Mouse (Mus musculus) midbrain, embryonic 16.5 days (tissue): ENCODE measurements at regions not wholly inside any gene's neighbourhood (a gene's known extent, or its start where the extent isn't known, plus 50 kb on each side); places are given as distances from the start of the nearest gene placed in this dataset.

Source experiments
- ATAC-seq: fragments of 200-750 bp; cut with Nextera tagmentation; 2 replicates; pipeline ENCODE4 v1.8.0; 2017; ENCODE audit warnings: moderate TSS enrichment
- H3K27ac ChIP-seq: fragments of 300-500 bp; sonication (generic); 2 replicates; pipeline ENCODE4 v1.5.1; 2014; ENCODE audit warnings: mild to moderate bottlenecking, low read length, mixed read lengths
- H3K27me3 ChIP-seq: fragments of 300-500 bp; sonication (generic); 2 replicates; pipeline ENCODE4 v1.6.1; 2014; ENCODE audit warnings: low read depth, low read length, mixed read lengths; ENCODE audit not compliant: control insufficient read depth, insufficient read depth
- H3K36me3 ChIP-seq: fragments of 300-500 bp; sonication (generic); 2 replicates; pipeline ENCODE4 v1.6.1; 2014; ENCODE audit warnings: mild to moderate bottlenecking, low read length, moderate library complexity, mixed read lengths; ENCODE audit not compliant: control insufficient read depth, insufficient read depth
- H3K4me1 ChIP-seq: fragments of 300-500 bp; sonication (generic); 2 replicates; pipeline ENCODE4 v1.6.1; 2014; ENCODE audit warnings: mild to moderate bottlenecking, low read length, mixed read lengths; ENCODE audit not compliant: control insufficient read depth, insufficient read depth
- H3K4me2 ChIP-seq: fragments of 300-500 bp; sonication (generic); 2 replicates; pipeline ENCODE4 v1.6.1; 2014; ENCODE audit warnings: mild to moderate bottlenecking, low read length, mixed read lengths
- H3K4me3 ChIP-seq: fragments of 300-500 bp; sonication (generic); 2 replicates; pipeline ENCODE4 v1.5.1; 2014; ENCODE audit warnings: low read depth, mild to moderate bottlenecking, low read length, moderate library complexity, mixed read lengths
- H3K9ac ChIP-seq: fragments of 300-500 bp; sonication (generic); 2 replicates; pipeline ENCODE4 v1.6.1; 2014; ENCODE audit warnings: low read depth, low read length, mixed read lengths
- H3K9me3 ChIP-seq: fragments of 300-500 bp; sonication (generic); replicated peaks from 2 replicates; pipeline ENCODE4 v1.6.1; 2014; ENCODE audit warnings: mild to moderate bottlenecking, low read length, mixed read lengths; ENCODE audit not compliant: control insufficient read depth, poor library complexity, severe bottlenecking
- WGBS: fragments of 180-500 bp; shearing (Covaris S2); extraction: QIAGEN DNeasy Blood & Tissue Kit; methylation state at CpG from one replicate; pipeline ENCODE4 v1.1.7; 2014; 5-methylcytosine and 5-hydroxymethylcytosine counted together

- H3K4me1 ChIP-seq: no peaks in the 10 kb centered on the region
- H3K36me3 ChIP-seq: no peaks in the 10 kb centered on the region
- no peak overlapping the region for H3K4me3 ChIP-seq
- no peak overlapping the region for H3K27ac ChIP-seq
- no peaks in the 10 kb centered on the region for H3K27me3 ChIP-seq
- no peaks in the 10 kb centered on the region for H3K9me3 ChIP-seq
- no peak overlapping the region for H3K4me2 ChIP-seq
- no peak for ATAC-seq
- H3K9ac ChIP-seq: no peak overlapping the region
Measured at GRCm38 (mm10) chr13:80946034-80946433, 62.9 kb downstream of the Arrdc3 start.

- Histone ChIP-seq H3K9me3 (no peaks in the 10 kb centered on the region), H3K9ac (no peak overlapping the region), H3K27me3 (no peaks in the 10 kb centered on the region), H3K27ac (no peak overlapping the region), H3K4me2 (no peak overlapping the region), H3K4me3 (no peak overlapping the region), H3K4me1 (no peaks in the 10 kb centered on the region), H3K36me3 (no peaks in the 10 kb centered on the region)
- no peak for ATAC-seq
- WGBS: 70% methylated on average over 6 of the region's 6 CpGs
Measured at GRCm38 (mm10) chr13:80947705-80948104, 64.5 kb downstream of the Arrdc3 start.

GRCm38 (mm10) chr13:80949133-80949697 lies 66.0 kb downstream of the Arrdc3 start:
- Histone ChIP-seq H3K36me3 (no peaks in the 10 kb centered on the region), H3K27me3 (no peaks in the 10 kb centered on the region), H3K4me1 (no peaks in the 10 kb centered on the region), H3K9ac (no peak overlapping the region), H3K4me3 (no peak overlapping the region), H3K4me2 (no peak overlapping the region), H3K9me3 (no peaks in the 10 kb centered on the region), H3K27ac (no peak overlapping the region)
- ATAC-seq: no peak
- WGBS: 74% methylated on average over 6 of the region's 6 CpGs

GRCm38 (mm10) chr13:80950239-80950638 lies 67.1 kb downstream of the Arrdc3 start:
- no peaks in the 10 kb centered on the region for H3K9me3 ChIP-seq
- no peak overlapping the region for H3K27ac ChIP-seq
- WGBS: 79% methylated on average over 2 of the region's 2 CpGs
- H3K9ac ChIP-seq: no peak overlapping the region
- H3K27me3 ChIP-seq: no peaks in the 10 kb centered on the region
- no peak for ATAC-seq
- no peaks in the 10 kb centered on the region for H3K36me3 ChIP-seq
- no peaks in the 10 kb centered on the region for H3K4me1 ChIP-seq
- H3K4me3 ChIP-seq: no peak overlapping the region
- H3K4me2 ChIP-seq: no peak overlapping the region

GRCm38 (mm10) chr13:80950803-80951202 lies 67.6 kb downstream of the Arrdc3 start:
- H3K27me3 ChIP-seq: no peaks in the 10 kb centered on the region
- H3K27ac ChIP-seq: no peak overlapping the region
- 85% methylated on average over 3 of the region's 3 CpGs for WGBS
- H3K4me2 ChIP-seq: no peak overlapping the region
- no peak overlapping the region for H3K9ac ChIP-seq
- no peaks in the 10 kb centered on the region for H3K36me3 ChIP-seq
- no peak overlapping the region for H3K4me3 ChIP-seq
- no peak for ATAC-seq
- no peaks in the 10 kb centered on the region for H3K9me3 ChIP-seq
- no peaks in the 10 kb centered on the region for H3K4me1 ChIP-seq

- Histone ChIP-seq H3K4me3 (no peak overlapping the region), H3K9me3 (no peaks in the 10 kb centered on the region), H3K9ac (no peak overlapping the region), H3K36me3 (no peaks in the 10 kb centered on the region), H3K4me1 (no peaks in the 10 kb centered on the region), H3K27me3 (no peaks in the 10 kb centered on the region), H3K4me2 (no peak overlapping the region), H3K27ac (no peak overlapping the region)
- no peak for ATAC-seq
- WGBS: 90% methylated on average over 3 of the region's 3 CpGs
Measured at GRCm38 (mm10) chr13:80951327-80951726, 68.1 kb downstream of the Arrdc3 start.

- Histone ChIP-seq H3K9me3 (no peaks in the 10 kb centered on the region), H3K27ac (no peak overlapping the region), H3K9ac (no peak overlapping the region), H3K36me3 (no peaks in the 10 kb centered on the region), H3K27me3 (no peaks in the 10 kb centered on the region), H3K4me3 (no peak overlapping the region), H3K4me1 (no peaks in the 10 kb centered on the region), H3K4me2 (no peak overlapping the region)
- 0 out of 2 replicates have a peak, but pooled peaks have one; percentile 45 for ATAC-seq
- WGBS: 95% methylated on average over 4 of the region's 4 CpGs
Measured at GRCm38 (mm10) chr13:80952851-80953250, 69.7 kb downstream of the Arrdc3 start.

GRCm38 (mm10) chr13:80954059-80954645 lies 71.0 kb downstream of the Arrdc3 start:
- Histone ChIP-seq H3K9me3 (no peaks in the 10 kb centered on the region), H3K4me1 (no peaks in the 10 kb centered on the region), H3K4me3 (no peak overlapping the region), H3K27me3 (no peaks in the 10 kb centered on the region), H3K9ac (no peak overlapping the region), H3K4me2 (no peak overlapping the region), H3K27ac (no peak overlapping the region), H3K36me3 (no peaks in the 10 kb centered on the region)
- 74% methylated on average over 6 of the region's 6 CpGs for WGBS
- no peak for ATAC-seq

GRCm38 (mm10) chr13:80956966-80957365 lies 73.8 kb downstream of the Arrdc3 start:
- 77% methylated on average over 1 of the region's 1 CpGs for WGBS

More at GRCm38 (mm10) chr13:80956966-80957365, 73.8 kb downstream of the Arrdc3 start:
- Histone ChIP-seq H3K9me3 (no peaks in the 10 kb centered on the region), H3K27ac (no peak overlapping the region), H3K4me1 (no peaks in the 10 kb centered on the region), H3K4me3 (no peak overlapping the region), H3K4me2 (no peak overlapping the region), H3K27me3 (no peaks in the 10 kb centered on the region), H3K9ac (no peak overlapping the region), H3K36me3 (no peaks in the 10 kb centered on the region)
- no peak for ATAC-seq
